Mouse (Mus musculus) myocyte (in vitro differentiated cells): ENCODE results near the gene Gpr15.

Experiments used
- E2F4 ChIP-seq: IDR thresholded peaks from one replicate; pipeline ENCODE4 v1.6.1; 2011; ENCODE audit warnings: mild to moderate bottlenecking, control low read depth, moderate library complexity; ENCODE audit not compliant: insufficient read depth
- MYOD1 ChIP-seq, 3 experiments: IDR thresholded peaks; one replicate each; pipeline ENCODE4 v1.6.1; 2011; ENCODE audit warnings: control low read depth in 2 of 3, low read depth in 2 of 3, mild to moderate bottlenecking in 2 of 3, moderate library complexity in 1 of 3; ENCODE audit not compliant: insufficient read length in 2 of 3, control insufficient read depth in 1 of 3
- POLR2A ChIP-seq: IDR thresholded peaks from one replicate; pipeline ENCODE4 v1.6.1; 2011; ENCODE audit warnings: low read depth, mild to moderate bottlenecking, control low read depth, moderate library complexity; ENCODE audit not compliant: insufficient read length
- POLR2AphosphoS2 ChIP-seq: IDR thresholded peaks from one replicate; pipeline ENCODE4 v1.6.1; 2011; ENCODE audit warnings: low read depth, control low read depth; ENCODE audit not compliant: insufficient read length
- USF1 ChIP-seq: IDR thresholded peaks from one replicate; pipeline ENCODE4 v1.6.1; 2011; ENCODE audit warnings: low read depth, mild to moderate bottlenecking, control low read depth, moderate library complexity

DNA sequence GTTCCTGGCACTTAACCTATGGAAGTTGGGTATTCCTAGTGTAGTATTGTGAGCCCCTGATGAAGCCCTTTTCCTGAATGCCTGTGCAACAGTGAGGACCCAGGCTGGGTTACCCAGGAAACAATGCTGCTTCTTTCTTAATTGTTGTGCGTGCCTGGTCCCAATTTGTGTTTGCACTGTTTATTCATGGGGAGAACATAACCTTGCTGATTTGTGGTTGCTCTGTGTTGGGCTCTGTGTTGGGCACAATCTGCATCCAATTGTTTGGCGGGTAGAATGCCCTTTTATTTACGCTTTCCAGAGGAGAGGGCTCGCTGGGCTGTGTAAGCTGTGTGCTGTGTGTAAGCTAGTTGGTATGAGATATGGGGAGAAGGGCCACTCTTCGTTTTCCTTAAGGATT is 41.4 kb downstream of the Gpr15 start:
- TF ChIP-seq MYOD1 (IDR thresholded peaks at IDR 0.05; ENCODE audit: control insufficient read depth in 1 of 3, insufficient read length in 2 of 3, low read depth in 2 of 3) (no peak), POLR2AphosphoS2 (no peak), POLR2A (no peak), USF1 (no peak), E2F4 (no peak)
